Mouse (Mus musculus) left cerebral cortex, postnatal 4 days (tissue): Measurements from ENCODE around the gene Zfp408. TPM values are rescaled to one million over a fixed set of nuclear protein-coding genes. Genes with fewer than 3 reads are reported as not detected.

ENCODE experiments used
- DNase-seq: peaks from one replicate; pipeline ENCODE4 v3.0.0-alpha.2; 2022
- intact Hi-C: fragments of 180-260 bp; cut with DNase I; formaldehyde crosslinking; loops from one replicate; pipeline ENCODE4 v1.15.1; 2025
- total RNA-seq, 2 experiments: library from RNA; stranded (reverse); gene quantifications; 2 replicates each; pipeline ENCODE4 v1.2.3; 2021

Gene Zfp408
- 10 to 100 TPM; 24.2 to 26.2 TPM for total RNA-seq

DNA sequence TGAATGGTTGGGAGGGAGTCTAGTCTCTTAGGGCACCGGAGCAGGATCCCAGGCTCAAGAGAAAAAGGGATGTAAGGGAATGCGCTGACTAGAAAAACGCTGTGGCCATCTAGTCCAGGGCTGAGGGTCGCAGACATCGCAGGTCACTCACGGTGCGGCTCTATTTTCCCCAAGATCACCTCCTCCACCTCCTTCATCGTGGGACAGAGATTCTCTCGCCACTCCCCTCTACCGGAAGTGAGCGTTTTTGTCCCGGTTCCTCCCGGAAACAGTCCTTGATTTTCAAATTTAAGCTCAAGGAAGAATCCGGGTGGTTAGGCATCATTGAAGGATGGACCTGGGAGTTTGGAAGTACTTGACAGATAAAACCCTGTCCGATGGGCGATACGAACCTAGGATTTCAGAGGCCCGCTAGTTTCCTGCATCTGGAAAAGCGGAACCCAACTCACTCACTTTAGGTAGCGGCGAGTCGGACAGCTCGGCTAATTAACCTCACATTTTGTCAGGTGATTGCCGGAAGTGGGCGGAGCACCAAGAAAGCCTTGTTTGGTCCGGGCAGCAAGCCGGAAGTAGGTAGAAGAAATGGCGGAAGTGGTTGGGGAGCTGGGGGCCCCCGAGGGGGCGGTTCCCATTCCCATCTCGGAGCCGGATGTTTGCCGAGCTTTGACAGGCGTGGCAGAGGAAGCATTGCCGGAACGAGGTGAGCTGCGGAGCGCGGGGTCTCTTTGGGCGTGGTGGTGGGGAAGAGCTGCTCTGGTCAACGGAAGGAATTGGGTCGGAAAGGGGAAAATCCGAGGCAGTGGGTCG lies at the start of gene Zfp408, which contains the start of gene Arhgap1:
Gene Zfp408 (minus strand): TSS at position 239 of the 807 bp plus-strand sequence.
Gene Arhgap1 (plus strand): TSS at position 308 of the 807 bp plus-strand sequence.
- intact Hi-C loops = no loop called here
- DNase-seq = peak; percentile 98

DNA sequence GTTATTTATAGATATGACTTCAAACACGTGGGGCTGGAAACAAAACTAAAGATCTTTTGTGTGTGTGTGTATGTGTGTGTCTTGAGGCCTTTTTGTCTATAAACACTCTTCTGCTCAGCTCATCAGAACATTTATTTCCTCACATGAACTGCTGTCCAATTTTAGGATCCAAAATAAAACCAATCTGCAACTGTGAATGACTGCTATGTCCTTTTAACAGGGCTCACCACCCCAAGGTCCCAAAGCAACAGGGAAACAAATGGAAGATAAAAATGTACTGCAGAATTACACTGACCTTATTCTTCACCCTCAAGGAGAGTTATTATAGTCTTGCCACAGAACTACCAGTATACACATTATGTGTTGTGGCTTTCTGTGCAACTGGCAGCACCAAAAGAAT lies 49.6 kb upstream of the Zfp408 start:
- intact Hi-C loops = no loop called here

DNA sequence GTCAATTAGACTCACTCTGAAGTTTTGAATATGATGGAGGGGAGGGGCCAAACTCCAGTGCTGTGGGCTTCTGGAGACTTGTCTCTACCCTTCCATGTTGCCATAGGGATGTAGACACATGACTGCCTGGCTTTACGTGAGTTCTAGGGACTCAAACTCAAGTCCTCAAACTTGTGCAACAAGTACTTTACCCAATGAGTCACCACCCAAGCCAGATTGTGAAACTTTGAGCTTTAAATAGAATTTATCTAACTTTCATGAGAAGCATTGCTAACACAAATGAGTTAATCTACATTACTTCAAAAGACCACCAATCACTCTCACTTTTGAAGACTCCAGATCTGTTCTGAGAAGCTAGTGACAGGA lies 46.6 kb upstream of the Zfp408 start:
- DNase-seq = no peak
- intact Hi-C loops = no loop called here

More for the DNA sequence above, 49.6 kb upstream of the Zfp408 start:
- DNase-seq = no peak

DNA sequence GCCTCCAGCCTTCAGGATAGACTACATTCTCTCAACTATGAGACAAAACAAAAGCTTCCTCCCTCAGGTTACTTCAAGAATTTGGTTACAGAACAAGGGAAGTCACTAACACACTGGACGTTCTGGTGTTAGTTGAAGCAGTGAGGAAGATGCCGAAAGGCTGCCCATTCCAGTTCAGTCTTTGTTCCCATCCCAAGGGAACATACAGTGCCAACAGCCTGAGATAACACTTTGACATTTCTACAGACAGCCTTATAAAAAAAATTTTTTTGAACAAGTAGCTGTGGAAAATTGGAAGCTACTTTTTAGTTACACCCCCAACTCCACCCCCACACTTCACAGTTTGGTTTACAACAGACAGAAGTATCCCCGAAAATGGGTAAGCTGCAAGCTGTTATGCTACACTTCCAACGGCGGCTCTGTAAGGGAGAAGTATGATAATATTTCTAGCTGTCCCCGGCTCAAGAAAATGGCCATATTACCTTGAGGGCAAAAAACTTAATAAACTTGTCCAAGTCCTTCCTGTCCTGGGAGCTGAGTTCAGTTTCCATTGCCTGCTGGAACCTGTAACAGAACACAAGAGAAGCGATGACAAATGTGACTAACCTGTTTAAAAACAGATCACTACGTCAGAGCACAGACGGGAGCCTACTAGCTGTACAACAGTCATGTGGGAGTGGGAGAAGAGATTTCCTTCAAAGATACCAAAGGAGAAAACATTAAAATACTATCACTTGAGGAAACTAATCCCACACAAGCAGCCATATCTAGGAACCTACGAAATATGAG lies 46.0 kb upstream of the Zfp408 start:
- intact Hi-C loops = no loop called here
- no peak for DNase-seq

DNA sequence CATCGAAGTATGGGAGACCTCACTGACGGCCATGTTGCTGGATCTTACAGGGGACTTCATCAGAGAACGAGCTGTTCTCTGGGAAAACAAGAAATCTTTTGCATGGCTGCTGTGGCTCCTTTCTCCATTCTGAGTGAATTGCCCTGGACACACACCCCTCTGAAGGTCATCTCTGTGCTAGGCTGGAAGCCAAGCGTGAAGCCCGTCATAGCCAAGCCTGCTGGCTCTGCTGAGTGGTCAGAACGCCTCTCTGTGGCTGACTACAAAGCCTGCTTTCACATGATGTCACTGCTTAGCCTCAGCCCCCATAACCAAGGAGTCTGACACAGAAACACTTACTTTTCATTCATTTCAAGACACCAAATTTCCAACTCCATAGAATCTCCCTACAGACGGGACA lies 39.9 kb upstream of the Zfp408 start:
- intact Hi-C loops = no loop called here
- no peak for DNase-seq

DNA sequence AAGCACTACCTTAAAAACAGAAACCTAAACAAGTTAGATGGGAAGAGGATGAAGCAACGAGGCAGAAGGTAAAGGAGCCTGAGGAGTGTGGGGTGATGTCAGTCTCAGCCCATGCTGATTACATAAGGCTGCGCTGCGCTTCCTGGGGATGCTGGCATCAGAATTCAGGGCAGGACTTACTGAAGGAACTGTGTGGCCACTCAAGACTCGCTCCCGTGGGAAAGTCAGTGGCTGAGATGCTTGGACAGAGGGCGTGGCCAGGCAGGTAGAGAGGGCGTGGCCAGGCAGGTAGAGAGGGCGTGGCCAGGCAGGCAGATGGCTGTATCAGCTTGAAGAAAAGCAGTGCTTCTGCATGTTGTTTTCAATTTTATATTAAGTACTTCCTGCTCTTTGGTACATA lies 34.3 kb upstream of the Zfp408 start:
- intact Hi-C loops = no loop called here

DNA sequence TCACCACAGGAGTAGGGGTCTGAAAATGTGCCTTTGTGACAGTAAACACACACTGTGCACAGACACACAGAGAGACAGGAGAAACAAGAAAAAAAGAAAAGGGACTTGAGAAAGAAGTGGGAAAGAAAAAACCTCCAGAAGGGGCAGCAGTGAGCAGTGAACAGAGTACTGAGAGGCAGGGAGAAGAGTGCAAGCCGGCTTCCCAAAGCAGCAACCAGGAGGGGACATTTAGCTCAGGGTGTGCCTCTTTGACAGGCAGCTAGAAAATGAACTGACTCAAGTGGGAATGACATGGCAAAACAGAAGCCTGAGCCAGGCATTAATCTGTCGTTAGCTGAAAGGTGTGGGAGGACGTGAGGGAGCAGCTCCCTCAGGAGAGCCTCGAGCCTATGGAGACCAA lies 33.3 kb upstream of the Zfp408 start:
- peak; percentile 29 for DNase-seq
- intact Hi-C loops = no loop called here

More for the DNA sequence above, 34.3 kb upstream of the Zfp408 start:
- DNase-seq = no peak

DNA sequence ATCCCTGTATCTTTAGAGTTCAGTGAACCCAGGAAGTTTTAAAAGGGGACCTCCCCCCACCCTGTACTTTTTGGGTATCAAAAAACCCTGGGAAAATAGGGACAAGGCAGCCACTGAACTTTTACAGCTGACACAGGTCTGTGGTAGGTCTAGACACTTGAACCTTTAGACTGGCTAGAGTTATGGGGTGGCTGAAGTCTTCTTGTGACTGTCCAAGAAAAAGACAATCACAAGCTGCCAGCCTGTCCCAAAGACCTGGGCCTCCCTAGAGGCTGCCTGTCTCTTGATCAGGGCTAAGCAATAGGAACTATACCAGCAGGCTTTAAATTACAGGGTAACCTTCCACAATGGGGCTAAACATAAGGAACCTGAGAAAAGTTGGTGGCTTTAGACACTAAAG lies 27.4 kb upstream of the Zfp408 start:
- intact Hi-C loops = no loop called here
- no peak for DNase-seq

DNA sequence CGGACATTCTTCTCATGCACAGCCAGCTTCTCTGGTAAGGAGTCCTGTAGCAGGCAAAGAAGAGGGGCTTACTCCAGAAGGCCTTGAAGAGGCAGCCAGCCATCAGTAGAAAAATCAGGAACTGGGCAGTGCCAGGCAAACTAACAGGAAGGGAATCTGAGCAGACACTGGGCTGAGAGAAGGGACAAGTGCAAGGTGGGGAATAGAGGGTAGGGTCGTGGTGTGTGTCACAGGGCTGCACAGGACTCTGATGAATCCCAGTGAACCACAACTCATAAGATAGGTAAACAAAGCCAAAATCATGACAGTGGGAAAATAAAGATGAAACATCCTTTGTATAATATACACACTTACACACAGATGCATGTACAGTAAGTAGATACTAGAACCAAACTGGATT lies 26.8 kb upstream of the Zfp408 start:
- DNase-seq = no peak
- intact Hi-C loops = no loop called here

DNA sequence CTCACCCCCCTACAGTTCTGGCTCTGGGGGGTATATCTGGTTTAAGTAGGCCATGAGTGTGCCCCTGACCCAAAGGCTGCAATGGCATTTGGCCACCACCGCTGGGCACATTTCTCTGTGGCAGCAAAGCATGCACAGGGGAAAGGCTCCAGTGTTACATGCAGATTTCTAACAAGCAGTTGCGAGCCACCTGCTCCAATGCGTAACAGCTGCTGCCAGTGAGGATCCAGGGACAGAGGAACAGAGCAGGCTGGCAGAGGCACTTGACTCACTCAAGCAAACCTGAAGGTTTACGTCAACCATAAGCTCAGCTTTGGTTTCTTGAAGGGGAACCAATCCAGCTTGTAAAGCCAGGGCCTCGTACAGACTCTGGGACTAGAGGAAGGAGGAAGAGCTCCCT lies 25.3 kb upstream of the Zfp408 start:
- DNase-seq = no peak
- intact Hi-C loops = no loop called here

DNA sequence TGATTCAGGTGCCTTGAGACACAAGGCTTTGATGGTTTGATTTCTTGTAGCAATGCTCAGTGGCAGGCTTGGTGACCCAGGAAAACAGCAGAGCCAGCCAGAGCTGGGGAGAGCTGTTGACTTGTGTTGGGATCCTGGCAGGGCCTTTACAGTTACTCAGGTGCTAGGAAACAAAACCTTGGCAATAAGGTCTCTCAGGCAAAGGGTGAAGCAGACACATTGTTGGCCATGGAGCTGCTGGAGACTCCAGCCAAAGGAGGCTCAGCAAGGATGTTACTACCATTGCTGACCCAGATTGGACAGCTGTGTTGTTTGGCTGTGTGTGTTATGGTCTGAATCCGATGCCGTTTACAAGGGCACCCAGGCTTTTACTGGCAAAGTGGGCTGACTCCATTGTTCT lies 24.0 kb upstream of the Zfp408 start:
- no peak for DNase-seq
- intact Hi-C loops = no loop called here

DNA sequence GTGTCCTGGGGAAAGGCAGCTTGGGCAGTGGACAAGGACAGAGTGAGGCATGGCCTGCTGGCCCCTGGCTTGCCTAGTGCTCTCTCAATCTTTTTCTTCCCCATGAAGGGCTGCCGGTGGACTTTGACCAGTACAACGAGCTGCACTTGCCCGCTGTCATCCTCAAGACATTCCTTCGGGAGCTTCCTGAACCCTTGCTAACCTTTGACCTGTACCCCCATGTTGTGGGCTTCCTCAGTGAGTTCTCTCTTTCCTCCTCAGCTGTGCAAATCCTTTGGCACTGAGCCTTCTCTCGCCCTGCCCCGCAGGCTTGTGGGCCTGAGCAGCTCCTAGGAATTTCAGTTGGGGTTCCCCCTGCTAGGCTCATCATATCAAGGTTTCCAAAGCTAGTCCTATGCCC lies 20.4 kb upstream of the Zfp408 start:
- intact Hi-C loops = no loop called here
- no peak for DNase-seq

DNA sequence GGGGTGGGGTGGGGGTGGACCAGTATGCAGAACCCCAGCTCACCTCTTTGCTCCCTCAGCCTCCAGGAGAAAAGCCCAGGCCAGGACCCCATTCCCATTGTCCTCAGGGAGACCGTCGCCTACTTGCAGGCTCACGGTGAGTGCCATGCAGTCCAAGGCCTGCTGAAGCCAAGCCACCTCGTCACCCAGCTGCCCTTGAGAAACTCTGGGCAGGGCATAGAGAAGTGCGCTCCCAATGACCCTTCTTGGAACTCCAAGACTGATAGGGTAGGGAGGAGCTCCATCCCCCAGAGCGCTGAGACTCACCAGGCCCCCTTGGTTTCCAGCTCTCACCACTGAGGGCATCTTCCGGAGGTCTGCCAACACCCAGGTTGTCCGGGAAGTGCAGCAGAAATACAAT lies 19.7 kb upstream of the Zfp408 start:
- DNase-seq = no peak
- intact Hi-C loops = no loop called here

DNA sequence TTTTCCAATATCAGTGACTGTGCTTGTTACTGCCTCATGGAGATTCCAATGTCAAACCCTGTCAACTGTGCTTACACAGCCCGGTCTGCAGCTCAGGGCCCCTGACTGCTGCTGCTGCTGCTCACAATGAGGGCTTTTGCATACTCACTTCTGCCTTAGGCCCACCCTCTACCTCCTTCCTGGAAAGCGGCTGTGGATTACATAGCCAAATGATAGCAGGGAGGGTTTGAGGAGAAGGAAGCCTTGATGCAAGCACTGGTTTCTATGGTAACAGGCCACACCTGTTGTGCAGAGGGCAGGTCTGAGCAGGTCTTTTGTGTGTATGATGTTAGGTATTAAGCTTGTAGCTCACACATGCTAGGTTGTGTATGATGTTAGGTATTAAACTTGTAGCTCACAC lies 18.2 kb upstream of the Zfp408 start:
- intact Hi-C loops = no loop called here
- DNase-seq = no peak

DNA sequence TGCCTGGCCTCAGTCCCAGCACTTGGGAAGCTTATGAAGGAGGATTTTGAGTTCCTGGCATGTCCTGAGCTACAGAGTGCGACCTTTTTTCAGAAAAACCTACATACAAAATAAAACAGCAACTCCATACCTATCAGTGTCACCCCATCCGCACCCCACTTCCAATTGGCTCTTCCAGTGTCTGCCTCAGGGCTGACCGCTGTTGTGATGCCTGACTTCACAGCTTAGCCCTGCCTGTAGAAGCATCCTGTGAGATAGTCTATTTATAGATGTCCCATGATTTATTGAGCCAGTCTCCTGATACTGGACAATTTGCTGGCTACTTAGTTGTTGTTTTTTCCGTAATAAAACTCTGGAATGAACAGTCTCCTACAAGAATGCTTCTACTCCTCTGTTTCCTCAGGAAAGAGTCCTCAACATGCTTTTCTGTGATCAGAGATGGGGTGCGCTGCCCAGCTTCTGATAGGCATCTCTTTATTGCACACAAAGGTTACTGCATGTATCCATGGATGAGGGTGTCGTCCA lies 16.9 kb upstream of the Zfp408 start:
- intact Hi-C loops = no loop called here
- no peak for DNase-seq

DNA sequence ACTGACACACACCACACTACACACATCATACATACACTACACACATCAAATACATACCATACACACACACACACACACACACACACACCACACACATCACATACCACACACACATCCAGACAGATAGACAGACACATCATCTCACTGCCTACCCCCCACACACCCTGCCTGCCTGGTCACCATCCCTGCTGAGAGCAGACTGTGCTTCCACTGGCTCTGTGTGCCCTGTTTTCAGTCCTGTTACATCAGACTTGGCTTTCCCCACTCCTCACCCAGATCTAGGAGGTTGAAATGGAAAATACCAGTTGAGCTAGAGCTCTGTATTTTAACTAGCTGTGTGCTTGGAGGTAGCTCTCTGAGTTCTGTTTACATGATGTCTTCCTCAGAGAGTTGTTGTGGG lies 15.2 kb upstream of the Zfp408 start:
- intact Hi-C loops = no loop called here
- no peak for DNase-seq

DNA sequence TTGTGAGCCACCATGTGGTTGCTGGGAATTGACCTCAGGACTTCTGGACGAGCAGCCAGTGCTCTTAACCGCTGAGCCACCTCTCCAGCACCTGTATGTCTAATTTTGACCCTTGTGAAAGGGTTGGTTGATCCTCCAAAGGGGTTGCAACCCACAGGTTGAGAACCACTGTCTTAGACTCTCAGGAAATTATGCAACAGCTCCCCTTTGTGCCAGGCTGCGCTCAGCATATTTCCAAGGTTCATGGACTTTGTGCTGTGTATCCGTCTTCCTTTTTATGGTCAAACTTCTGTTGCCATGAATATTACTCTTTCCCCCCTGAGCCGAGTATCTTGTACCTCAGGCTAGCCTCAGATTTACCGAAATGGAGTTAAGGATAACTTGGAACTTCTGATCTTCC lies 11.4 kb upstream of the Zfp408 start:
- intact Hi-C loops = no loop called here
- no peak for DNase-seq

DNA sequence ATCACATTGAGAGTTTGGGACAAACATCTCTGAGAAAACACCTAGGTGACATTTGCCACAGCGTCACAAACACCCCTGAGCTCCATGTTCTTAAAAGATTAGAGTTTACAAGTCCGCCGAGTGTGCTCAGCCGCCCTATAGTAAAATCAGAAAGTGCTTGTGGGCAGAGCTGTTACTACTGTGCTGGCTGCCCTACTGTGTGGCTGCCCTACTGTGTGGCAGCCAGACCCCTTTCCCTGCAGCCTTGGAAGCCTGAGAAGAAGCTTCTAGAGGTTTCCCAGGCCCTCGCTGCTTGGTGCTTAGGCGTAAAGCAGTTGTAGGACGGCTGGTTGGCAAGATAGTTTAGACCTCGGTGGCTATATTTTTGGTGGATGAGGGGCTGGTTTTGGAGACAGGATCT lies 10.1 kb upstream of the Zfp408 start:
- DNase-seq = no peak
- intact Hi-C loops = no loop called here

DNA sequence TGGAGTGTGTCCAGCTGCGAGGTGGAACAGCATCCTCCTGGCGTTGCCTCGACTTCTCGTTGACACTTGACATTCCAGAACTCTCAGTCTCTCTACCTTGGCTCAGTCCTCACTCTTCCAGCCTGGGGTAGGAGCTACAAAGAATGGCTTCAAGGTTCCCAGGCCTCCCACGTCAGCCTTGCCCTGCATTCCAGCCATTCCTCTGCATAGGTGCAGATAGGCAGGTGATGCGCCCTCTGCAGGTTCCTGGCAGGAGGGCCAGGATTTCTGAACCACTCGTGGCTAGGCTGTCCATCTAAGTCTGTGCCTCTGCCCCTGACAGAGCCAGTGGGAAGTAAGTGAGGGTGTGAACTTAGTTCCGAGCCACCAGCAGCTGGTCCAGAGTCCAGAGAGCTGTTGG lies 7.2 kb upstream of the Zfp408 start:
- DNase-seq = no peak
- intact Hi-C loops = no loop called here

DNA sequence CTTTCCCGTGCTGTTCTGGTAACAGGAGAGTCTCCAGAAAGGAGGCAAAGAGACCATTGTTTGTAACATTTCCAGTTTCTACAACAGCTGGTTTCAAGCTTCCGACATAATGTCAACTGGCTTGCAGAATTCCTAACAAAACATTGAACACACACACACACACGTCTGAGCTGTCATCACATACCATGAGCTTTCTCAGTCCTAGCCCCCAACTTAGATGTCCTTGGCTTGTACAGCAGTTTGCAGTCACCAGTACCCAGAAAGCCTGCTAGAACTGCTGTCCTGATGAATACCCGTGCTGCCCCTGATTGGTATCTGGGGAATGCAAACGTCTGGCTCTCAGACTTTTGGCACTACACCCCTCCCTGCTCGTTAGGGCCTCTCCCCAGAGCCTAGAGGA lies 6.2 kb upstream of the Zfp408 start:
- intact Hi-C loops = no loop called here
- no peak for DNase-seq

DNA sequence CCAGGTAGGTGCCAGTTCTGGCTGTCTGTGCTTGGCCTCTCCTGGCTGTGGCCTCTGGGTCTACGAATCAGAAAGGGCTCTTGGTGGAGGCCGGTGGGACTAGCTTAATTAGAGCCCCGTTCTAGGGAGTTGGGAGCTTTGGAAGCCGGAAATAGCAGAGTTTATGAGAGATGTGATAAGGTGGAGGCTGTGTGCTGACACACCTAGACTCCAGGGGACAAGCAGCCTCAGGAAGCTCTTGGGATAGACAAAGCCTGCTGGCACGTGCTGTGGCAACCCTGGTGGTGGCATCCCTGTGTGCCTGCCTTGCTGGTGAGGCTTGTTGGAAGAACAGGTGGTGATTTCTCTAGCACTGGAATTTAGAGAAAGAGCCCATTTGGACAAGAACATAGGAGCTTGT lies 5.8 kb upstream of the Zfp408 start:
- intact Hi-C loops = no loop called here
- no peak for DNase-seq

DNA sequence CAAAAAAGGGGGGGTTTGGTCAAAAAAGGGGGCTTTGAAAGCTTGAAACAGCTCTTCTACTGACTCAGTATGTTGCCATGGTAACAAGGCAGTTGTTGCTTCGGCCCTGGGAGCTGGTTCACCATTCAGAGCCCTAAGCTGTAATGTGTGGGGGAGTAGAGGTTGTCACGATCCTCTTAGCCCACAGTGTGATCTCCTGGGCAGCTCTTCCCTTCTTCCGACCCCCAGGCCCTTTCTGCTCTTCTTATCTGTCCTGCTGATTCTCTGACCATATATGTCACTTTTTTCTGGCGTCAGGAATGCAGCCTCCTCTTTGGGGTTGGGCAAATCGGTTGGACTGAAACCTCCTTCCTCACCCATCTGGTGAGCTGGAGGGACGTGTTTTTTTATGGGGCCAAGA lies 3.3 kb upstream of the Zfp408 start:
- no peak for DNase-seq
- intact Hi-C loops = no loop called here
